Mouse (Mus musculus): ENCODE measurements at regions not wholly inside any gene's neighbourhood (a gene's known extent, or its start where the extent isn't known, plus 50 kb on each side); places are given as distances from the start of the nearest gene placed in this dataset.

GRCm38 (mm10) chr4:5509398-5509797 is 716.2 kb upstream of the Impad1 start:
- TF ChIP-seq ZC3H11A (IDR thresholded peaks at IDR 0.05; ENCODE audit: borderline replicate concordance, low read depth, low read length) (no peak), HCFC1 (IDR thresholded peaks at IDR 0.05; ENCODE audit: borderline replicate concordance, insufficient read depth, low read length) (no peak), ZNF384 (IDR thresholded peaks at IDR 0.05; ENCODE audit: low read depth, low read length) (no peak), CHD2 (IDR thresholded peaks at IDR 0.05; ENCODE audit: low read depth, low read length) (no peak)
